Mouse (Mus musculus) layer of hippocampus, adult 18-20 months (tissue): ENCODE measurements around the gene Nhej1. TPM values are rescaled to one million over a fixed set of nuclear protein-coding genes. Genes with fewer than 3 reads are reported as not detected.

Experiments used
- DNase-seq, 2 experiments: peaks; one replicate each; pipeline ENCODE4 v3.0.0; 2022; ENCODE audit warnings: low spot score in 2 of 2
- total RNA-seq, 2 experiments: library from RNA; stranded (reverse); gene quantifications; 2 replicates each; pipeline ENCODE4 v1.2.3; 2021

Gene Nhej1
- total RNA-seq, 2 experiments from 2014 or later: 1.7 to 2.6 TPM

GRCm38 (mm10) chr1:74939762-74940161 is 185.2 kb downstream of the Nhej1 start:
- no peak for DNase-seq

GRCm38 (mm10) chr1:74936221-74936830 is 188.7 kb downstream of the Nhej1 start:
- no peak for DNase-seq

GRCm38 (mm10) chr1:74935402-74935801 is 189.6 kb downstream of the Nhej1 start, which contains the start of gene Cfap65:
Gene Cfap65 (minus strand): TSS chr1:74935599.
- peak; percentile 46 to 81 for DNase-seq

- DNase-seq: no peak
Observed at GRCm38 (mm10) chr1:74927621-74928296, 197.2 kb downstream of the Nhej1 start.

- DNase-seq: peak in 1 of 2 experiments; percentile 38
Observed at GRCm38 (mm10) chr1:74926721-74927120, 198.3 kb downstream of the Nhej1 start.

- no peak for DNase-seq
Observed at GRCm38 (mm10) chr1:74924464-74924863, 200.5 kb downstream of the Nhej1 start.

Other genes starting within 250 kb of the Nhej1 start
- gene Fev, start 239.8 kb downstream of the Nhej1 start, total RNA-seq: not detected
- under 1 TPM in 1 of 2 experiments, not detected in 1; 0.48 TPM for gene Cryba2, start 232.1 kb downstream of the Nhej1 start, total RNA-seq
- 1 to 10 TPM; 1.8 to 3.1 TPM for gene Cfap65, start 189.6 kb downstream of the Nhej1 start, total RNA-seq
- gene Ihh, start 173.5 kb downstream of the Nhej1 start, total RNA-seq: under 1 TPM; 0.20 to 0.32 TPM
- under 1 TPM; 0.15 to 0.47 TPM for gene Slc23a3, start 8.7 kb upstream of the Nhej1 start, total RNA-seq
- 10 to 100 TPM; 29.3 to 31.7 TPM for gene Cnppd1, start 17.5 kb upstream of the Nhej1 start, total RNA-seq
- gene Retreg2, start 17.6 kb upstream of the Nhej1 start, total RNA-seq: 100 to 1,000 TPM; 183 to 185 TPM
- gene Zfand2b, start 43.4 kb upstream of the Nhej1 start, total RNA-seq: 10 to 100 TPM; 35.1 to 38.9 TPM
- gene Abcb6, start 55.2 kb upstream of the Nhej1 start, total RNA-seq: 10 to 100 TPM; 26.8 to 30.3 TPM
- gene Ankzf1, start 67.0 kb upstream of the Nhej1 start, total RNA-seq: 10 to 100 TPM; 26.1 to 26.8 TPM
- gene Atg9a, start 67.0 kb upstream of the Nhej1 start, total RNA-seq: 100 to 1,000 TPM; 108 to 115 TPM
- 10 to 100 TPM; 12.0 to 13.4 TPM for gene Glb1l, start 85.6 kb upstream of the Nhej1 start, total RNA-seq
- 10 to 100 TPM; 77.3 to 86.6 TPM for gene Stk16, start 85.6 kb upstream of the Nhej1 start, total RNA-seq
- gene Tuba4a, start 94.7 kb upstream of the Nhej1 start, total RNA-seq: 100 to 1,000 TPM; 524 to 572 TPM
- not detected for gene A630095N17Rik, start 106.9 kb upstream of the Nhej1 start, total RNA-seq
- 100 to 1,000 TPM in 1 of 2 experiments, 10 to 100 TPM in 1; 93.4 to 100 TPM for gene Dnajb2, start 111.2 kb upstream of the Nhej1 start, total RNA-seq
- gene Ptprn, start 139.3 kb upstream of the Nhej1 start, total RNA-seq: 100 to 1,000 TPM; 399 to 401 TPM
- 100 to 1,000 TPM; 104 to 114 TPM for gene Resp18, start 153.2 kb upstream of the Nhej1 start, total RNA-seq
- 10 to 100 TPM; 49.2 to 50.0 TPM for gene Dnpep, start 192.8 kb upstream of the Nhej1 start, total RNA-seq
- under 1 TPM; 0.48 to 0.69 TPM for gene Des, start 235.1 kb upstream of the Nhej1 start, total RNA-seq